Mouse (Mus musculus): Measurements from ENCODE around the gene Ap3d1. TPM values are rescaled to one million over a fixed set of nuclear protein-coding genes. Genes with fewer than 3 reads are reported as not detected.
A peak's percentile ranks its signal among the peaks of the same experiment; 100 is the strongest.

The Ap3d1 gene
- total RNA-seq, 2 experiments from 2014 or later = 47.6 to 52.5 TPM

- intact Hi-C loops (cut with DNase I) = no loop called here
- no peak for DNase-seq
Observed at GRCm38 (mm10) chr10:80760596-80761524, 18.8 kb upstream of the Ap3d1 start.

- intact Hi-C loops (cut with DNase I) = no loop called here
Observed at GRCm38 (mm10) chr10:80758651-80759050, 16.6 kb upstream of the Ap3d1 start.

GRCm38 (mm10) chr10:80757717-80758116 lies 15.7 kb upstream of the Ap3d1 start:
- peak; percentile 93 to 94 for DNase-seq
- intact Hi-C loops (cut with DNase I) = loop anchor here (1.0 kb wide), 1 partner anchor 17 kb away; no protein-coding TSS in a partner anchor

More at GRCm38 (mm10) chr10:80758651-80759050, 16.6 kb upstream of the Ap3d1 start:
- peak; percentile 24 to 57 for DNase-seq

DNA sequence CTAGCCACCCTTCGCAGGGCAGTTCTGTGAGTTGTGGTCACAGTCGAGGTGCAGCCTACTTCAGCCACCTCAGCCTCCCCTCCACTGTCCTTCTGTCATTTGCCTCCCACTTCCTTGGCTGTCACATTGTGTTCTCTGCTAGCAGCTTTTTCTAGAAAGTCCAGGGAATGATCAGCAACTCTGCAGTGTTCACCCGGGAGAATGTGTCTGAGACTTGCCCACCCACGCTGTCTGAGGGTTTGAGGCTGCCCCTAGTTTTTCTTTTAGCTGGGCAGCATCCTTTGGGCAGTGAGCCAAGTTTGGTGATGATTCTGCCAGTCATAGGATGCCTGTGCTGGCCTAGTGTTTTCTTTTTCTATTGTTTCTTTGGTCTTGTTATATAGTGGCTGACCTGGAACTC lies 14.9 kb upstream of the Ap3d1 start:
- intact Hi-C loops (cut with DNase I) = loop anchor here (1.0 kb wide), 1 partner anchor 17 kb away; no protein-coding TSS in a partner anchor
- DNase-seq = peak; percentile 21 to 38

GRCm38 (mm10) chr10:80756509-80756908 lies 14.4 kb upstream of the Ap3d1 start:
- intact Hi-C loops (cut with DNase I) = no loop called here
- no peak for DNase-seq

GRCm38 (mm10) chr10:80756099-80756498 lies 14.0 kb upstream of the Ap3d1 start:
- intact Hi-C loops (cut with DNase I) = no loop called here
- DNase-seq = peak; percentile 41 to 56

DNA sequence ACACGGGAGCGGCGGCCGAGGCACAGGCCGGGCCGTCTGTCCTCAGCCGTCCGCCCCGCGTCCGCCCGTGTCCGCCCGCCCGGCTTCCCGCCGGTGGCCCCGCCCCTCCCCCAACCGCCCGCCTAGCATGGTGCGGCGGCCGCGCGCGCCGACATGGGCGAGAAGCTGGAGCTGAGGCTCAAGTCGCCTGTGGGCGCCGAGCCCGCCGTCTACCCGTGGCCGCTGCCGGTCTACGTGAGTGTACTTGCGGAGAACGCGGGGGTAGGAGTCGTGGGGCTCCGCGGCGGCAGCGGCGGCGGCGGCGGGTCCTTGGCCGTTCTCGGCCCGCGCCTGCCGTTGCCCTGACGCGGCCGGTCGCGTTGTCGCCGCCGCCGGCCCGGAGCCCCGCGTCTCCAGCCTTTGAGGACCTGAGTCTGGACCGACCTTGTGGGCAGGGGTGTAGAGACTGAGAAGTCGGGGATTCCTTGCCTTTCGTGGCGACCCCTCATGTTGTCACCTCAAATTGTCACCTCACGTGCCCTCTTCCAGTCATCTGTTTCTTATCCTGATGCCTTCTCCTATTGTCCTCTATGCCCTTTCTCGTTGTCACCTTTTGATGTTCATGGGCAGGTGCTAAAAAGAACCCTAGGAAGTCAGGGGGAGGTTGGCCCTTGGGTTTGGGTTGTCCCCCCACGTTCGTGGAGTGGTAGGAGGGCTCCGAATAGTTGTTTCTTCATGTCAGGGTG lies 13.4 kb upstream of the Ap3d1 start:
- DNase-seq = no peak
- intact Hi-C loops (cut with DNase I) = no loop called here

DNA sequence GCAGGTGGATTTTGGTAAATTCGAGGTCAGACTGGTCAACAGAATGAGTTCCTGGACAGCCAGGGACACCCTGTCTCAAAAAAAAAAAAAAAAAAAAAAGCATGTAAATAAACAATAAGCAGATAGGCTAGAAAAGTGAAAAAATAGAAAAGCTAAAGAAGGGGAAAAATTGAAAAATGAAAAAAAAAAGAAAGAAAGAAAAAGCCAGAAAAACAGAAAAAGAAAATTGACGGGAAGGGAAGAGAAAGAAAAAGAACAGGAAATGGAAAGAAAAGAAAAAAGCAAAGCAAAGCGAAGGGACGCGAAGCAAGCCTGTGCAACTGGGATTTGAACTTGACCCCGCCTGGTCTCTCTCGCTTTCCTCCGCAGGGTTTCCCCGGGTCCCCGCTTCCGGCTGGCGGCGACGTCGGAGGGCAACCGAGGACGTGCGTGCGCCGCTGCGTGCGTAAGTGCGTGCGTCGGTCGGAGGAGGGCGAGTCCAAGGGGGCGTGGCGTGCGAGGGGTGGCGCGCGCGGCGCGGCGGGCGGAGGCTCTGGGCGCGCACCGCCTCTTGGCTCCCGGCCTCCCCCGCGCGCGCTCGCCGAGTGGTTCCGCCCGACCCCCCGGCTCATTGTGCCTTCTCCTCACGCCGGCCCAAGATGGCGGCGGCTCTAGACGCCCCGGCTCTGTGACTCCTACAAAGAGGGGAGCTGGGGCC lies 12.7 kb upstream of the Ap3d1 start, which contains the start of gene Dot1l:
TSS of gene Dot1l (plus strand) at position 613 of the 697 bp plus-strand sequence.
- DNase-seq = peak; percentile 99
- intact Hi-C loops (cut with DNase I) = no loop called here

- intact Hi-C loops (cut with DNase I) = no loop called here
- DNase-seq = peak; percentile 90 to 92
Observed at GRCm38 (mm10) chr10:80752079-80752625, 10.1 kb upstream of the Ap3d1 start.

DNA sequence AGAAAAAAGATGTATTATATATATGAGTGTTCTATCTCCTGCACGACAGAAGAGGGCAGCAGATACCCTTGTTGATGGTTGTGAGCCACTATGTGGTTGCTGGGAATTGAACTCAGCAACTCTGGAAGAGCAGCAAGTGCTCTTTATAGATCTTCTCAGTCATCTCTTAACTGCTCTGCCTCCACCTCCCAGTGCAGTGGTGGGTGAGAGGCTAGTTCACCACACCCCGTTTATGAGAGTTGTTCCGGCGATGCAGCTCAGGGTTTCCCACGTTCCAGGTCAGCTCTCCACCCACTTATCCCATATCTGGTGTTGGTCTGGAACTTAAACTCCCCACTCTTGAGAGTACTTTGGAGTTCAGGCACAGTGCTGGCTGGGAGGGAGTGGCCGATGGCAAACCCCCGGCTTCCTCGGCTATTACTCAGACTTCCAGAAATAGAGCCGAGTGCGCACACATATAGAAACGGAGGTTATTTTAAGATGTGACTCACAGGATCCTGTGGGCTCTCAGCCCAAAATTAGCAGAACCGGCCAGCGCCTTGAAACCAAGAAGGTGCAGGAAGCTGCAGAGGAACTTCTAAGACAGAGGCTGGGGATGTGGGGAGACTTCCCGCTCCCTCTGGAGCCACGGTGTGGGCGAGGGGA lies 9.2 kb upstream of the Ap3d1 start:
- intact Hi-C loops (cut with DNase I) = no loop called here
- peak; percentile 89 to 93 for DNase-seq

GRCm38 (mm10) chr10:80748609-80749008 lies 6.5 kb upstream of the Ap3d1 start:
- DNase-seq = peak; percentile 77 to 89
- intact Hi-C loops (cut with DNase I) = loop anchor here (2.0 to 5.0 kb wide), 2 partner anchors 59 to 68 kb away; partner anchors contain the start of gene Amh

DNA sequence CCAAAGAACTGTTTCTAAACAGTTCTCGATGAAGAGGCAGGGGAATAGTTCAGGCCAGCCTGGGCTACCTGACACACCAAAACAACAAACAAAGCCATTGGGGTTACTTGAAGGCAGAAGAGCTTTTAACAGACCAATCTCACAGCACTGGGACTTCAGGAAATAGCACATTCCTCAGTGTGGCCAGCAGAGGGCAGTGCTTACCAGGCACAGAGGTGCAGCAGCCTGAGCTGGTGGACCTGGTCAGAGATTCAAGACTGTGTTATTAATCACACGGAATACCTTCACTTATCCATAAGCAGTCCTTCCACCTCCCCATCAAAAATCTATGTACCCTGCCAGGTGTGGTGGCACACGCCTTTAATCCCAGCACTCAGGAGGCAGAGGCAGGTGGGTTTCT lies 5.3 kb upstream of the Ap3d1 start:
- intact Hi-C loops (cut with DNase I) = loop anchor here (1.0 to 5.0 kb wide), 4 partner anchors 27 to 133 kb away; partner anchors contain the start of gene Amh

GRCm38 (mm10) chr10:80744262-80744661 lies 2.2 kb upstream of the Ap3d1 start:
- intact Hi-C loops (cut with DNase I) = loop anchor here (5.0 kb wide), 1 partner anchor 253 kb away; no protein-coding TSS in a partner anchor
- DNase-seq = peak; percentile 42 to 61

More for the DNA sequence above, 5.3 kb upstream of the Ap3d1 start:
- DNase-seq = peak; percentile 86 to 92

DNA sequence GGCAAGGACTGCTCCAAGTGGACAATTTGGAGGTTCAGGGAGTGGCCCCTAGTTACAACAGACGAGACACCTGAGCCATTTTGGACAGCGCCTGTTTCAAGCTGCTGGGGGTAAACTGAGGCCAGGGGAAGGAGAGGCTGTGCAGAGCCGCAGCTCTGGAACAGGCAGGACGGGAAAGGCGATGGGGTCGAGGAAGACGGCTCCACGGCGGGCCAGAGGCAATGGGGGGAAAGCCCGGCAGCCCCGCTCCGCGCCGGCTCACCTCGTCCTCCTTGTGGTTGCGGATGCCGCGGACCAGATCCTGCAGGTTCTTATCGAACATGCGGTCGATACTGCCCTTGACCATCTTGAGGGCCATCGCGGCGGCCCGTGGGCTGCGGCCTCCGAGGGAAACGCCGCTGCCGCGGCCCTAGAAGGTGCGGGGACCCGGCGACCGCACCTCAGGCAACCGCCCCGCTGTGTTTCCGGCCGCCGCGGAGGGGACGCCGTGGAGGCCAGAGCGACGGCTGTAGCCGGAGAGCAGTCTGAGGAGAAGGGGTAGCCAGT lies 357 bp downstream of the Ap3d1 start:
- no peak for DNase-seq
- intact Hi-C loops (cut with DNase I) = loop anchor here (5.0 kb wide), 1 partner anchor 256 kb away; no protein-coding TSS in a partner anchor

DNA sequence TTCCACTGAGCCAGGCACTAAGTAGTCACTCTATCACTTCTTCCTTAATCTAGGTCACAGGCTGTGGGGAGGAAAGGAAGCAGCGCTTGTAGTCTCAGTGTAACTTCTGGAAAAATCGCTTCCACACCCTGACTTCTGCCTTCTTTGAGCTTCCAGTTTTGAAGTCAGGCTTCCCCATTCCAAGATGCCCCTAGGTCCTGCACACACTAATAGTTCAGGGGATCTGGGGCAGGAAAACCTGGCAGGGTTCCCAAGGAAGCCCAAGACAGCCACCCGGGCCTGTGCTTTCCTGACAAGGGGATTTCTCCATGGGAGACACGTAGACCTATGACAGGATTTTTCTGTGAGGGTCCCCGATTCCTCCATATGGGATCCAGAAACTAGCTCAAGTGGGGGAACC lies 918 bp downstream of the Ap3d1 start:
- DNase-seq = peak in 1 of 2 experiments; percentile 37
- intact Hi-C loops (cut with DNase I) = loop anchor here (5.0 kb wide), 1 partner anchor 256 kb away; no protein-coding TSS in a partner anchor

GRCm38 (mm10) chr10:80738657-80739056 lies 3.4 kb downstream of the Ap3d1 start:
- DNase-seq = no peak
- intact Hi-C loops (cut with DNase I) = no loop called here

GRCm38 (mm10) chr10:80736731-80737130 lies 5.3 kb downstream of the Ap3d1 start:
- DNase-seq = peak in 1 of 2 experiments; percentile 31

GRCm38 (mm10) chr10:80732611-80733101 lies 9.4 kb downstream of the Ap3d1 start:
- intact Hi-C loops (cut with DNase I) = no loop called here
- no peak for DNase-seq

More at GRCm38 (mm10) chr10:80736731-80737130, 5.3 kb downstream of the Ap3d1 start:
- intact Hi-C loops (cut with DNase I) = no loop called here

Measured in heart, postnatal 10 days (tissue).